Mouse (Mus musculus) liver, embryonic 11.5 days (tissue): Measurements from ENCODE around the gene Areg. TPM values are rescaled to one million over a fixed set of nuclear protein-coding genes. Genes with fewer than 3 reads are reported as not detected.

Source experiments
- ATAC-seq: fragments of 200-750 bp; cut with Nextera tagmentation; replicated peaks from 2 replicates; pipeline ENCODE4 v1.8.0; 2017; ENCODE audit warnings: moderate number of reproducible peaks, mild to moderate bottlenecking, moderate TSS enrichment, moderate library complexity; ENCODE audit not compliant: low FRiP score
- DNase-seq: peaks from one replicate; pipeline ENCODE4 v3.0.0-alpha.2; 2017; ENCODE audit warnings: low spot score
- H3K27ac ChIP-seq: fragments of 300-500 bp; sonication (generic); 2 replicates; pipeline ENCODE4 v1.5.1; 2014; ENCODE audit warnings: mild to moderate bottlenecking, low read depth, low read length, control low read depth
- H3K27me3 ChIP-seq: fragments of 300-500 bp; sonication (generic); replicated peaks from 2 replicates; pipeline ENCODE4 v1.6.1; 2014; ENCODE audit warnings: low read length, mixed read lengths; ENCODE audit not compliant: control insufficient read depth, insufficient read depth
- H3K36me3 ChIP-seq: fragments of 300-500 bp; sonication (generic); 2 replicates; pipeline ENCODE4 v1.6.1; 2014; ENCODE audit warnings: mild to moderate bottlenecking, low read length, moderate library complexity, mixed read lengths; ENCODE audit not compliant: control insufficient read depth, insufficient read depth
- H3K4me1 ChIP-seq: fragments of 300-500 bp; sonication (generic); replicated peaks from 2 replicates; pipeline ENCODE4 v1.6.1; 2014; ENCODE audit warnings: low read length, mixed read lengths; ENCODE audit not compliant: control insufficient read depth, insufficient read depth
- H3K4me2 ChIP-seq: fragments of 300-500 bp; sonication (generic); 2 replicates; pipeline ENCODE4 v1.6.1; 2014; ENCODE audit warnings: mild to moderate bottlenecking, control low read depth, moderate library complexity
- H3K4me3 ChIP-seq: fragments of 300-500 bp; sonication (generic); 2 replicates; pipeline ENCODE4 v1.5.1; 2014; ENCODE audit warnings: low read depth, low read length, control low read depth
- H3K9ac ChIP-seq: fragments of 300-500 bp; sonication (generic); 2 replicates; pipeline ENCODE4 v1.6.1; 2014; ENCODE audit warnings: low read depth, low read length, control low read depth
- H3K9me3 ChIP-seq: fragments of 300-500 bp; sonication (generic); 2 replicates; pipeline ENCODE4 v1.6.1; 2016; ENCODE audit warnings: low read length, inconsistent platforms, mixed read lengths; ENCODE audit not compliant: control insufficient read depth
- WGBS: fragments of 180-500 bp; shearing (Covaris S2); extraction: QIAGEN DNeasy Blood & Tissue Kit; methylation state at CpG from one replicate; pipeline ENCODE4 v1.1.7; 2014; 5-methylcytosine and 5-hydroxymethylcytosine counted together
- polyA plus RNA-seq: library from polyadenylated mRNA; unstranded; fragments of >200 nt; fragmentation: Nextera tagmentation; extraction: Ambion mirVana; gene quantifications from 2 replicates; pipeline ENCODE4 v1.2.1, GENCODE M21; 2014

Areg gene
- not detected in 2 replicates for polyA plus RNA-seq

GRCm38 (mm10) chr5:91139446-91139873 lies at the start of gene Areg:
TSS of gene Areg (plus strand) at chr5:91139599.
- Histone ChIP-seq H3K36me3 (no peaks in the 10 kb centered on the region), H3K9me3 (no peaks in the 10 kb centered on the region), H3K9ac (no peak within 1 kb of the TSS), H3K4me2 (peak within 1 kb of the TSS; percentile 81), H3K4me1 (no peaks in the 10 kb centered on the region; the same call in 1 of the 2 replicates), H3K4me3 (peak within 1 kb of the TSS; percentile 53), H3K27ac (no peak within 1 kb of the TSS), H3K27me3 (peaks cover 24% of the 10 kb centered on the region)
- WGBS, result 1% methylated on average over 44 of the region's 44 CpGs
- DNase-seq (peak; percentile 41), ATAC-seq (peak; percentile 65)

GRCm38 (mm10) chr5:91090301-91090700 lies 49.1 kb upstream of the Areg start:
- Histone ChIP-seq H3K4me1 (no peaks in the 10 kb centered on the region), H3K27ac (no peak overlapping the region), H3K27me3 (no peaks in the 10 kb centered on the region), H3K4me3 (no peak overlapping the region), H3K36me3 (no peaks in the 10 kb centered on the region), H3K4me2 (no peak overlapping the region), H3K9me3 (no peaks in the 10 kb centered on the region), H3K9ac (no peak overlapping the region)
- DNase-seq, result no peak
- 79% methylated on average over 3 of the region's 3 CpGs for WGBS
- no peak for ATAC-seq

- no peaks in the 10 kb centered on the region for H3K27me3 ChIP-seq
- no peak overlapping the region for H3K27ac ChIP-seq
- 81% methylated on average over 10 of the region's 10 CpGs for WGBS
- no peak overlapping the region for H3K9ac ChIP-seq
- no peaks in the 10 kb centered on the region for H3K36me3 ChIP-seq
- no peaks in the 10 kb centered on the region for H3K4me1 ChIP-seq
- DNase-seq (no peak), ATAC-seq (no peak)
- H3K9me3 ChIP-seq, result no peaks in the 10 kb centered on the region
- no peak overlapping the region for H3K4me3 ChIP-seq
- no peak overlapping the region for H3K4me2 ChIP-seq
Observed at GRCm38 (mm10) chr5:91097911-91098614, 41.3 kb upstream of the Areg start.

GRCm38 (mm10) chr5:91101742-91102141 lies 37.7 kb upstream of the Areg start:
- no peaks in the 10 kb centered on the region for H3K4me1 ChIP-seq
- H3K9ac ChIP-seq, result no peak overlapping the region
- 81% methylated on average over 5 of the region's 5 CpGs for whole genome bisulfite sequencing
- DNase-seq (no peak), ATAC-seq (no peak)
- H3K4me3 ChIP-seq, result no peak overlapping the region
- no peaks in the 10 kb centered on the region for H3K27me3 ChIP-seq
- H3K27ac ChIP-seq, result no peak overlapping the region
- H3K9me3 ChIP-seq, result no peaks in the 10 kb centered on the region
- no peaks in the 10 kb centered on the region for H3K36me3 ChIP-seq
- no peak overlapping the region for H3K4me2 ChIP-seq

GRCm38 (mm10) chr5:91103943-91104665 lies 35.3 kb upstream of the Areg start:
- H3K9me3 ChIP-seq, result no peaks in the 10 kb centered on the region
- no peak overlapping the region for H3K4me3 ChIP-seq
- ATAC-seq (no peak), DNase-seq (no peak)
- H3K27ac ChIP-seq, result no peak overlapping the region
- no peaks in the 10 kb centered on the region for H3K4me1 ChIP-seq
- H3K27me3 ChIP-seq, result no peaks in the 10 kb centered on the region
- 73% methylated on average over 7 of the region's 7 CpGs for WGBS
- no peaks in the 10 kb centered on the region for H3K36me3 ChIP-seq
- no peak overlapping the region for H3K9ac ChIP-seq
- H3K4me2 ChIP-seq, result no peak overlapping the region

- no peaks in the 10 kb centered on the region for H3K27me3 ChIP-seq
- no peaks in the 10 kb centered on the region for H3K4me1 ChIP-seq
- DNase-seq, result no peak
- H3K27ac ChIP-seq, result no peak overlapping the region
- H3K9me3 ChIP-seq, result no peaks in the 10 kb centered on the region
- H3K36me3 ChIP-seq, result no peaks in the 10 kb centered on the region
- H3K4me3 ChIP-seq, result no peak overlapping the region
- 81% methylated on average over 5 of the region's 5 CpGs for WGBS
- H3K9ac ChIP-seq, result no peak overlapping the region
- ATAC-seq, result no peak
- H3K4me2 ChIP-seq, result no peak overlapping the region
Observed at GRCm38 (mm10) chr5:91106248-91106647, 33.2 kb upstream of the Areg start.

GRCm38 (mm10) chr5:91110023-91110670 lies 29.3 kb upstream of the Areg start:
- WGBS, result 84% methylated on average over 6 of the region's 6 CpGs
- H3K9ac ChIP-seq, result no peak overlapping the region
- ATAC-seq (no peak), DNase-seq (no peak)
- no peaks in the 10 kb centered on the region for H3K9me3 ChIP-seq
- H3K4me3 ChIP-seq, result no peak overlapping the region
- no peaks in the 10 kb centered on the region for H3K36me3 ChIP-seq
- no peak overlapping the region for H3K4me2 ChIP-seq
- no peaks in the 10 kb centered on the region for H3K27me3 ChIP-seq
- H3K27ac ChIP-seq, result no peak overlapping the region
- no peaks in the 10 kb centered on the region for H3K4me1 ChIP-seq

GRCm38 (mm10) chr5:91111019-91111418 lies 28.4 kb upstream of the Areg start:
- no peak overlapping the region for H3K27ac ChIP-seq
- no peaks in the 10 kb centered on the region for H3K9me3 ChIP-seq
- H3K27me3 ChIP-seq, result no peaks in the 10 kb centered on the region
- WGBS, result 89% methylated on average over 8 of the region's 8 CpGs
- H3K36me3 ChIP-seq, result no peaks in the 10 kb centered on the region
- ATAC-seq, result no peak
- H3K4me2 ChIP-seq, result no peak overlapping the region
- no peak overlapping the region for H3K9ac ChIP-seq
- H3K4me1 ChIP-seq, result no peaks in the 10 kb centered on the region
- no peak overlapping the region for H3K4me3 ChIP-seq
- DNase-seq, result no peak
